Mouse (Mus musculus) limb, embryonic 10.5 days (tissue): ENCODE results near the gene Vps37c. TPM values are rescaled to one million over a fixed set of nuclear protein-coding genes. Genes with fewer than 3 reads are reported as not detected.
A peak's percentile ranks its signal among the peaks of the same experiment; 100 is the strongest.

Experiments
- DNase-seq: peaks from one replicate; pipeline ENCODE4 v3.0.0-alpha.2; 2017; ENCODE audit warnings: low spot score
- H3K27ac ChIP-seq: fragments of 300-500 bp; sonication (generic); 2 replicates; pipeline ENCODE4 v1.5.1; 2016; ENCODE audit warnings: mild to moderate bottlenecking
- H3K27me3 ChIP-seq: fragments of 300-500 bp; sonication (generic); 2 replicates; pipeline ENCODE4 v1.6.1; 2016; ENCODE audit warnings: low read depth, mild to moderate bottlenecking; ENCODE audit not compliant: poor library complexity, severe bottlenecking
- H3K36me3 ChIP-seq: fragments of 300-500 bp; sonication (generic); 2 replicates; pipeline ENCODE4 v1.6.1; 2016; ENCODE audit warnings: mild to moderate bottlenecking, moderate library complexity
- H3K4me1 ChIP-seq: fragments of 300-500 bp; sonication (generic); 2 replicates; pipeline ENCODE4 v1.6.1; 2016
- H3K4me3 ChIP-seq: fragments of 300-500 bp; sonication (generic); 2 replicates; pipeline ENCODE4 v1.5.1; 2016; ENCODE audit warnings: mild to moderate bottlenecking, moderate library complexity
- H3K9me3 ChIP-seq: fragments of 300-500 bp; sonication (generic); replicated peaks from 2 replicates; pipeline ENCODE4 v1.6.1; 2016; ENCODE audit warnings: mild to moderate bottlenecking
- WGBS: fragments of 180-500 bp; shearing (Covaris S2); methylation state at CpG from one replicate; pipeline ENCODE4 v1.1.7; 2016; 5-methylcytosine and 5-hydroxymethylcytosine counted together
- polyA plus RNA-seq: library from polyadenylated mRNA; unstranded; fragments of >200 nt; fragmentation: Nextera tagmentation; extraction: Ambion mirVana; gene quantifications from 2 replicates; pipeline ENCODE4 v1.2.1, GENCODE M21; 2016

The Vps37c gene
- polyA plus RNA-seq, 1 experiment from 2014 or later: 37.7 TPM

- 0 out of 2 replicates have a peak, but pooled peaks cover 3% of the 10 kb centered on the region for H3K36me3 ChIP-seq
- H3K9me3 ChIP-seq: no peaks in the 10 kb centered on the region
- WGBS: 92% methylated on average over 4 of the region's 4 CpGs
- no peak overlapping the region for H3K4me3 ChIP-seq
- peaks cover 40% of the 10 kb centered on the region for H3K4me1 ChIP-seq
- no peaks in the 10 kb centered on the region for H3K27me3 ChIP-seq
- DNase-seq: no peak
- no peak overlapping the region for H3K27ac ChIP-seq
Observed at GRCm38 (mm10) chr19:10692361-10692760, 3.8 kb downstream of the Vps37c start.

GRCm38 (mm10) chr19:10693926-10694682, 5.6 kb downstream of the Vps37c start:
- Histone ChIP-seq H3K27me3 (no peaks in the 10 kb centered on the region), H3K36me3 (0 out of 2 replicates have a peak, but pooled peaks cover 3% of the 10 kb centered on the region), H3K4me3 (no peak overlapping the region), H3K27ac (no peak overlapping the region), H3K9me3 (no peaks in the 10 kb centered on the region), H3K4me1 (peaks cover 39% of the 10 kb centered on the region)
- no peak for DNase-seq
- 91% methylated on average over 10 of the region's 10 CpGs for WGBS

- WGBS: 82% methylated on average over 7 of the region's 7 CpGs
- H3K4me1 ChIP-seq: peaks cover 34% of the 10 kb centered on the region
- no peak overlapping the region for H3K4me3 ChIP-seq
- no peaks in the 10 kb centered on the region for H3K9me3 ChIP-seq
- no peaks in the 10 kb centered on the region for H3K27me3 ChIP-seq
- H3K36me3 ChIP-seq: 0 out of 2 replicates have a peak, but pooled peaks cover 3% of the 10 kb centered on the region
- H3K27ac ChIP-seq: no peak overlapping the region
- no peak for DNase-seq
Observed at GRCm38 (mm10) chr19:10695801-10696200, 7.3 kb downstream of the Vps37c start.

GRCm38 (mm10) chr19:10698131-10698991, 9.8 kb downstream of the Vps37c start:
- 83% methylated on average over 9 of the region's 9 CpGs for WGBS

GRCm38 (mm10) chr19:10699851-10700250, 11.3 kb downstream of the Vps37c start:
- H3K36me3 ChIP-seq: no peaks in the 10 kb centered on the region
- H3K9me3 ChIP-seq: no peaks in the 10 kb centered on the region
- H3K4me3 ChIP-seq: no peak overlapping the region
- H3K4me1 ChIP-seq: peaks cover 45% of the 10 kb centered on the region
- no peak overlapping the region for H3K27ac ChIP-seq
- WGBS: 68% methylated on average over 9 of the region's 9 CpGs
- no peak for DNase-seq
- no peaks in the 10 kb centered on the region for H3K27me3 ChIP-seq

More at GRCm38 (mm10) chr19:10698131-10698991, 9.8 kb downstream of the Vps37c start:
- H3K27ac ChIP-seq: no peak overlapping the region
- DNase-seq: no peak
- H3K9me3 ChIP-seq: no peaks in the 10 kb centered on the region
- H3K36me3 ChIP-seq: no peaks in the 10 kb centered on the region
- H3K4me3 ChIP-seq: no peak overlapping the region
- peaks cover 45% of the 10 kb centered on the region for H3K4me1 ChIP-seq
- H3K27me3 ChIP-seq: no peaks in the 10 kb centered on the region

- Histone ChIP-seq H3K4me3 (no peak overlapping the region), H3K27ac (no peak overlapping the region), H3K4me1 (peaks cover 35% of the 10 kb centered on the region), H3K9me3 (no peaks in the 10 kb centered on the region), H3K27me3 (no peaks in the 10 kb centered on the region), H3K36me3 (0 out of 2 replicates have a peak, but pooled peaks cover 2% of the 10 kb centered on the region)
- DNase-seq: no peak
- 72% methylated on average over 6 of the region's 6 CpGs for WGBS
Observed at GRCm38 (mm10) chr19:10701013-10701726, 12.6 kb downstream of the Vps37c start.

GRCm38 (mm10) chr19:10702125-10702524, 13.6 kb downstream of the Vps37c start:
- Histone ChIP-seq H3K27me3 (no peaks in the 10 kb centered on the region), H3K9me3 (no peaks in the 10 kb centered on the region), H3K27ac (no peak overlapping the region), H3K36me3 (peaks cover 12% of the 10 kb centered on the region), H3K4me1 (peaks cover 32% of the 10 kb centered on the region), H3K4me3 (no peak overlapping the region)
- DNase-seq: no peak
- WGBS: 60% methylated on average over 8 of the region's 8 CpGs

- peaks cover 24% of the 10 kb centered on the region for H3K36me3 ChIP-seq
- H3K4me1 ChIP-seq: peaks cover 22% of the 10 kb centered on the region
- no peak overlapping the region for H3K4me3 ChIP-seq
- no peak overlapping the region for H3K27ac ChIP-seq
- H3K9me3 ChIP-seq: no peaks in the 10 kb centered on the region
- 92% methylated on average over 8 of the region's 8 CpGs for WGBS
- no peaks in the 10 kb centered on the region for H3K27me3 ChIP-seq
- no peak for DNase-seq
Observed at GRCm38 (mm10) chr19:10703470-10703869, 14.9 kb downstream of the Vps37c start.

GRCm38 (mm10) chr19:10707087-10707875, 18.7 kb downstream of the Vps37c start:
- WGBS: 86% methylated on average over 13 of the region's 13 CpGs
- Histone ChIP-seq H3K4me1 (peaks cover 9% of the 10 kb centered on the region), H3K36me3 (peaks cover 59% of the 10 kb centered on the region), H3K27me3 (no peaks in the 10 kb centered on the region), H3K27ac (no peak overlapping the region), H3K4me3 (no peak overlapping the region), H3K9me3 (no peaks in the 10 kb centered on the region)
- no peak for DNase-seq

- H3K27me3 ChIP-seq: no peaks in the 10 kb centered on the region
- H3K36me3 ChIP-seq: peaks cover 65% of the 10 kb centered on the region
- H3K4me1 ChIP-seq: peaks cover 9% of the 10 kb centered on the region
- DNase-seq: no peak
- H3K4me3 ChIP-seq: no peak overlapping the region
- H3K9me3 ChIP-seq: no peaks in the 10 kb centered on the region
- H3K27ac ChIP-seq: no peak overlapping the region
- WGBS: 98% methylated on average over 1 of the region's 1 CpGs
Observed at GRCm38 (mm10) chr19:10707881-10708280, 19.3 kb downstream of the Vps37c start.

GRCm38 (mm10) chr19:10708900-10709299, 20.4 kb downstream of the Vps37c start:
- peaks cover 9% of the 10 kb centered on the region for H3K4me1 ChIP-seq
- H3K9me3 ChIP-seq: no peaks in the 10 kb centered on the region
- DNase-seq: no peak
- no peaks in the 10 kb centered on the region for H3K27me3 ChIP-seq
- peak overlapping the region; percentile 67 for H3K27ac ChIP-seq
- 77% methylated on average over 6 of the region's 6 CpGs for WGBS
- H3K36me3 ChIP-seq: peaks cover 76% of the 10 kb centered on the region
- no peak overlapping the region for H3K4me3 ChIP-seq
